Mouse (Mus musculus): ENCODE results near the gene Atxn7l1.

Atxn7l1 gene

GRCm38 (mm10) chr12:33364511-33364910 is 217.0 kb downstream of the Atxn7l1 start:
- no peak for DNase-seq (ENCODE audit: low spot score in 2 of 2)

GRCm38 (mm10) chr12:33365133-33365532 is 217.6 kb downstream of the Atxn7l1 start:
- no peak for DNase-seq (ENCODE audit: low spot score in 2 of 2)

GRCm38 (mm10) chr12:33369555-33369954 is 222.1 kb downstream of the Atxn7l1 start:
- DNase-seq (ENCODE audit: low spot score in 2 of 2), result no peak

- peak; percentile 72 to 84 for DNase-seq (ENCODE audit: low spot score in 2 of 2)
These were observed 232.3 kb downstream of the Atxn7l1 start for GRCm38 (mm10) chr12:33379624-33380445.

GRCm38 (mm10) chr12:33388842-33389241 is 241.3 kb downstream of the Atxn7l1 start:
- peak; percentile 34 to 59 for DNase-seq (ENCODE audit: low spot score in 2 of 2)

- no peak for DNase-seq (ENCODE audit: low spot score in 2 of 2)
These were observed 243.5 kb downstream of the Atxn7l1 start for GRCm38 (mm10) chr12:33390844-33391560.

GRCm38 (mm10) chr12:33394804-33395623 is 247.5 kb downstream of the Atxn7l1 start, which contains the start of gene Efcab10:
TSS of gene Efcab10 (plus strand) at chr12:33394854.
- DNase-seq (ENCODE audit: low spot score in 2 of 2), result no peak

- DNase-seq (ENCODE audit: low spot score in 2 of 2), result no peak
These were observed 255.8 kb downstream of the Atxn7l1 start for GRCm38 (mm10) chr12:33403265-33403693.

GRCm38 (mm10) chr12:33404996-33405395 is 257.5 kb downstream of the Atxn7l1 start:
- no peak for DNase-seq (ENCODE audit: low spot score in 2 of 2)

- no peak for DNase-seq (ENCODE audit: low spot score in 2 of 2)
These were observed 258.0 kb downstream of the Atxn7l1 start for GRCm38 (mm10) chr12:33405398-33406026.

- DNase-seq (ENCODE audit: low spot score in 2 of 2), result no peak
These were observed 264.2 kb downstream of the Atxn7l1 start for GRCm38 (mm10) chr12:33411580-33412151.

Measured in spleen, postnatal 10 days (tissue).